Mouse (Mus musculus): ENCODE results near the gene Map7d1.

- TF ChIP-seq CTCF (IDR thresholded peaks at IDR 0.05) = no peak
- TF ChIP-seq EP300 (IDR thresholded peaks at IDR 0.05) = no peak
These were observed 28.0 kb downstream of the Map7d1 start for GRCm38 (mm10) chr4:126228144-126228543.
